Mouse (Mus musculus) bone marrow, adult 2 months (tissue): Measurements from ENCODE around the gene Abca7.
A peak's percentile ranks its signal among the peaks of the same experiment; 100 is the strongest.

Experiments used
- CTCF ChIP-seq: fragments of 200-500 bp; IDR thresholded peaks from 2 replicates; pipeline ENCODE4 v1.5.1; 2011; ENCODE audit warnings: low read length, control low read depth; ENCODE audit not compliant: control insufficient read depth, insufficient read depth
- POLR2A ChIP-seq: fragments of 200-500 bp; IDR thresholded peaks from 2 replicates; pipeline ENCODE4 v1.6.1; 2011; ENCODE audit warnings: low read depth, mild to moderate bottlenecking, control low read depth, low read length, borderline replicate concordance; ENCODE audit not compliant: control insufficient read depth

- no peak for TF ChIP-seq CTCF
- TF ChIP-seq POLR2A = peak; percentile 73; the same call in 1 of the 2 replicates
Measured at GRCm38 (mm10) chr10:79996272-79997033, at the start of gene Abca7.
